Mouse (Mus musculus) cerebellum, postnatal 4 days (tissue): Measurements from ENCODE around the gene Gm20431.
A peak's percentile ranks its signal among the peaks of the same experiment; 100 is the strongest.
"Not testable (repeated sequence)": the region's sequence is repeated elsewhere in the genome, so short reads cannot be mapped to it uniquely, and the experiment has no call there.

Experiments used
- DNase-seq, 2 experiments: peaks; one replicate each; pipeline ENCODE4 v3.0.0; 2022; ENCODE audit warnings: low spot score in 2 of 2, mixed read lengths in 1 of 2

Gene Gm20431

DNA sequence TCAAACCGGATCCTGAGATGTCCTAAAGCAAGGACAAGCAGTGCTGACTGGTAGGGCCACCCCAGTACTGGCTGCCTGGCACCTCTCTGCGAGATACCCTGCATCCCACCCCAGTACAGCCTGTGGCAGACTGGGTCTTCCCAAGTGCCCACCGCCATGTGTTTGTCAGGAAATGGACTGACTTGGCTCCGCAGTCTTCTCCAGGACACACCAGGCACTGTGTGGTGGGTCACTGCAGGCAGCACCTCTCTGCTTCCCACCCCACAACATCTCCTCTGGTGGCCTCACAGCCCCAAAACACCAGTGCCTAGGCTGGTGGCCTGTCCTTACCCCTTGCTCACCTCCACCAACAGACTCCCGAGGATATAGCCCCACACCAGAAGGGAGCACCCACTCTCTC, 30.9 kb downstream of the Gm20431 start:
- no peak for DNase-seq

DNA sequence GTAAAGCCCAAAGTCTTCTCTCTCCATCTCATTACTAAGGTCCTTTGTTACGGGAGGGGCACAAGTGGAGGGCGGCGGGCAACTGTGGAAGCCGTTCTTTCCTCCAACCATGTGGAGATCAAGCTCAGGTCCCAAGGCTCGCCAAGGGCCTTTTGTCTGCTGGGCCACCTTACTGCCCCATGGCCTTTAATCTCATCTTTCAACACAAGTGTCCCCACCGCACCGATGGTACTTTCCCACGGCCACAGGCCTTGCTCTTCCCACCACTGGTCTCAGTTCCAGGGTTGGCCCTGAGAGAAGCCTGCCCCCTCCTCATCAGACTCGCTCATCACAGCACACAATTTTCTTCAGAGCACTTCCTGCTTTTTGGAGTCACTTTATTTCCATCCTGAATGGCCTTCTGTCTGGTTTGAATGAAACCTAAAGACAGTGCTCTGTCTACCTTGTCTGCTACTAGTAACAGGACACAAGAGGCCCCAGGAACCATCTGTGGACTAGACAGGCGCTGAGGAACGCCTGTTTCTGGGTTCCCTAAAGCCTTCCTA, 31.6 kb downstream of the Gm20431 start:
- no peak for DNase-seq

DNA sequence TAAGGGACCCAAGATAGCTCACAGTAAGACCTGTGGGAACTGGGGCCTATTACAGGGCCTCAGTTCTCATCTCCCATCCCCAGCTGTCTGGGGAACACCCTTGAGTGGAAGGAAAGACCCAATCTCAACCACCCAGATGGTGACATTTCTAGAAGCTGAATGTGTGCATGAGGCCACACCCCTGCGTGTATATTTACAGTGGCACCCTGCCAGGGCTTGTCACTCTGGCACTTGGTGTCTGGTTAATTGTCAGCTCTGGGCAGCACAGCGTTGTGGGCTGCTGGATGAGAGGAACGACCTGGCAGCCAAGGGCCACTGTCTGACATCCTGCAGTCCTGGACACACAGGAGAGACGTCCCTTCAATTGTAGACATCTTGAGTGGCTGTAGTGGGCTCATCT, 32.4 kb downstream of the Gm20431 start:
- no peak for DNase-seq

DNA sequence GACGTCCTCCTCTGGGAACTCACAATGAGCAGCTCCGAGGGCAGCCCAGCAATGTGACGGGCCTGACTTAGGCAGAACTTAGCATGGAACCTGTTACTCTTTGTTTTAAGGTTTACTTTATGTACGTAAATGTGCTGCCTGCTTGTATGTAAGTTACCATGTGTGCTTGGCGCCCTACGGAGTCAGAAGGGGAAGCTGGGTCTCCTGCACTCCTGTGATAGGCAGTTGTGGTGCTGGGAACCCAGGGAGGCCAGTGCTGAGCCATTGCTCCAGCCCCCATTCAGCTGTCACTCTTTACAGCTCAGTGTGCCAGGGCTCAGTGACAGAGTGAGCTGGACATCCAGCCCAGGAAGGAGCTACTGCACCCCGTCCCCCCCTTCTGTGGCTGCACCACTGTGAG, 34.3 kb downstream of the Gm20431 start:
- no peak for DNase-seq

DNA sequence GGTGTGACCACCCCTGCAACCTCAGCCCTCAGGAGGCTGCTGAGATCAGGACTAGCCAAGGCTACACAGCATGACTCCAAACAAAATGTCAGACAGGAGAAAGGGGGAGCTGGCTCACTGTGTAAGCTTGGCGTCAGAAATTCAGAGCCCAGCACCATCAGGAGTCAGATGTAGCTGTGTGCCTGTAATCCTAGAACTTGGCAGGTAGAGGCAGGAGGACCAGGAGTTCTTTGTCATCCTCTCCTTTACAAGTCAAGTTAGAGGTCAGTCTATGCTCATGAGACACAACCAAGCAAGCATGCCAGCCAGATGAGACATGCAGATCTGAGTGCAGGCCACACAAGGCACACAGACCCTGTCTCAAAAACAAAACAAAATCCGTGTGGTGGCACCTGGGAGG, 35.6 kb downstream of the Gm20431 start:
- no peak for DNase-seq

DNA sequence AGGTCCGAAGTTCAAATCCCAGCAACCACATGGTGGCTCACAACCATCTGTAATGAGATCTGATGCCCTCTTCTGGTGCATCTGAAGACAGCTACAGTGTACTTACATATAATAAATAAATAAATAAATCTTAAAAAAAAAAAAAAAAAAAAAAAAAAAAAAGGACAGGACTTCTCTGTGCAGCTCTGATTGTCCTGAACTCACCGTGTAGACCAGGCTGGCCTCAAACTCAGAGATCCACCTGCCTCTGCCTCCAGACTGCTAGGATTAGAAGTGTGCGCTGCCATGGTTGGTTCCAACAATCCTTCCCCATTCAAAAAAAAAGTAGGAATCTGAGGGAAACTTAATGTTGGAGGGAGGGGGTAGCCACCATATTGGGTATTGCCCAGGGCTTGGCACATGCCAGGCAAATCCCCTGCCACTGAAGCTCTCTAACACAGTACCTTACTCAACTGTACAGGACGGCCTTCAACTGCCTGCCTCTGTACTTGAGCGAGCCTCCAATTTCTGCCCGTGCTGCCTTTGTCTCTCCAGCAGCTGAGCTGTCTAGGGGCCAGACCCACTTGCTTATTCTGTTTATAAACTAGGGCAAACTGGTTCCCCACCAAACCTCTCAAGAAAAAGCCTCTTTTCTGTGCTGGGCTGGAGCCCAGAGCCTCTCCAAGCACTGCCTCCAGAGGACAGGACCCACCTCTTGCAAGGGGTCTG, 36.8 kb downstream of the Gm20431 start:
- DNase-seq, result no peak

DNA sequence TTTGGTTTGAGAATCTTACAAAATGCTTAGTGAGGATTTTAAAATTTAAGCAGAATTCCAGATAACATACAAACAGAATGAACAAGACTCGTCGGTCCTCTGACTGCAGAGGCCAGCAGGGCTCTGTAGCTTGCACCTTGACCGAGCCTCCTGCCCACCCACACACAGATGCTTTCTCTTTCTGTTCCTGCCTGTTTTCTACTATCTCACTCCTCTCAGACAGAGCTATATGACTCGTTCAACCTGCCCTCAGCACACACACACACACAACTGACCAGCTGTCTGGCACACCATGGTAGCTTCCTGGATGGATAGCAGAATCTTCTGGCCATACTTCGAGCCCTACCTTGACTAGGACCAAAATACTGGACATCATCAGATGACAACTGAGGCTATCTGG, 38.3 kb downstream of the Gm20431 start:
- no peak for DNase-seq

DNA sequence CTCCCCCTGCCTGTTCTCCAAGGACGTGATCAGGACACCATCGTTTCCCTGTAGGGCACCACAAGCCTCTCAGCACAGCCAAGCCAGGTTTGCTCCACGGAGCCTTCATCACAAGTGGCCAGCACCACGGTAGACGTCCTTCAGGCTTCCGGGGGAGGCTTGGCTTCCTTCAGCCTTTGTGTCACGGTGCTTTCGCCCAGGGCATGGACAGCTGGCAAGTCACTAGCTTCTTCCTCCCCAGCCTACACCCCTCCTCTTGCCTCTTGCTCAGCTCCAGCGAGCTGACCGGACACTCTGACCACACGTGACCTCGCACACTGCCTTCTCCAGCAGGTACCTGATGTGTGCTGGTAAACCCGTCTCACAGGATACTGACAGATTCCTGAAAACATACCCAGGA, 38.9 kb downstream of the Gm20431 start:
- no peak for DNase-seq

DNA sequence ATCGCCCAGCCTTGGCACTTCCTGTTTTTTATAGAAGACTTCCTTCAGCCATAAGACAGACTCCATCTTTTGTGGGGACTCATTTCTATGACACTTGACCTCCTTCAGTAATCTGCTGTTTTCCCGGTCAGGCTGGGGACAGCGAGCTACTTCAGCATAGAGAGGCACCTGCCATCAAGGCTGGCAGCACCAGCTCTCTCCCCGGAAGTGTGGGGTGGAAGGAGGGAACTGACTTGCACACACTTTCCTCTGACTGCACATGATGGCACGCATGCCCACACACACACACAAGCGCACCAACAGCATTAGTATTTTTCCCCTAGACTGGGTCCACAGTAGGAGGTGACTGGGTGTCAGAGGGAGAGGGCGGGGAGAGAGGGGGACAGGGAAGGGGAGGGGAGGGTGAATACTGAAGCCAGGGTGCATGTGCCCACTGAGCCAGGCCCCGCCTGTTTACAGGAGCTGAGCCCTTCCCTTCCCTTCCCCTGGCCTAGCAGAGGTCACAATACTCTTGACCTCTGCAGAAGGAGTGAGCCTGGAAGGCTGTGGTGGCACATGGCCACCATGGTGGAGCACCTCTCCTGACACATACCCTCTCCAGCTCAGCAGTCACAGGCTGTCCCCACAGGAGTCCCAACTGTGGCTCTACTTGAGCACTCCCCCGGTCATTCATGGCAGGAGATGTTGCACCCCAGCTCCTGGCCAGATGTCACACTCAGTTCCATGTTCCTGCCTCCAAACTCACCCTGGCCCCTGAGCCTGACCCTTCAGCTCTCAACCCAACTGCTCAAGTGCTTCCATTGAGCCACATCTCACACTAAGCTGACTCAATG, 39.8 kb downstream of the Gm20431 start:
- DNase-seq, result no peak

DNA sequence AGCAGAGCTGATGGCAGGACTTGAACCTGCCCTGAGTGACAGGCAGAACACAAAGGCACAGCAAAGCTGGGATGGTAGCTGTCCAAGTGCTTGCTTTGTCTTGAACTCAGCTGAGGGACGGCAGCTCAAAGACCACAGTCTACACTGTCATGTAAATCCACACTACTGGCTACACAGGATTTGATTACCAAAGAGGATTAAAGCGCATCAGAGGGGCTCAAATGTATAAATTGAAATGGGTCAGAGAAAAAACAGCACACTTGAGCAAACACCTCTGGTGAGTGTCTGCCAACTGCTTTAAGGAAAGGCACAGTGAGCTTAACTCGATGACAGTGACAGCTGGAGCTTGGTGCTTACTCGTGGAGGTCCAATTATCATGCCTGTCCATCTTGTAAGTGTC, 43.8 kb downstream of the Gm20431 start:
- DNase-seq, result no peak

DNA sequence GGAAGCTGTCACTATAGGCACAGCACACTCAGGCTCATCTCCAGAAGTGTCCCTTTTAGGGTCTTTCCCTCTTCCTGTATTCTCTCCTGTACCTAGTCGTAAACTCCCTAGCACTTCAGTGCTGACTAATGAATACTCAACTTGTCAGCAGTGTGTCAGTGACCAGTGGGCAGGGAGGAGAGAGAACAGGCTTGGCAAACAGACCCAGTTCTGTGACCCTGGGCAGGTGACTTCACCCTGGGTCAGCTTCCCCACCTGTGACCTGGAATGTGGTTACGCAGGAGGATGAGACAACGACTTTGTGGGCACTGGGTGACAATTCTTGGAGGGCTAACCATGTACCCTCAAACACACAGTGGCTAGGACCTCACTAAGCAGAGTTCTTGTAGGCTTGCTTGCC, 44.3 kb downstream of the Gm20431 start:
- DNase-seq, result no peak

DNA sequence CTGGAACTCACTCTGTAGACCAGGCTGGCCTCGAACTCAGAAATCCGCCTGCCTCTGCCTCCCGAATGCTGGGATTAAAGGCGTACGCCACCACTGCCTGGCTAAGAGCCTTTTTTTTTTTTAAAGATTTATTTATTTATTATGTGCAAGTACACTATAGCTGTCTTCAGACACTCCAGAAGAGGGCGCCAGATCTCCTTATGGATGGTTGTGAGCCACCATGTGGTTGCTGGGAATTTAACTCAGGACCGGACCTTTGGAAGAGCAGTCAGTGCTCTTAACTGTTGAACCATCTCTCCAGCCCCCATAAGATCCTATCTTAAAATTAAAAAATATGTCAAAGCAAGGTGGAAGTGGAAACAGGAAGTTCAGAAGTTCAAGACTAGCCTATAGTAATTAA, 48.0 kb downstream of the Gm20431 start:
- not testable (repeated sequence) for DNase-seq

DNA sequence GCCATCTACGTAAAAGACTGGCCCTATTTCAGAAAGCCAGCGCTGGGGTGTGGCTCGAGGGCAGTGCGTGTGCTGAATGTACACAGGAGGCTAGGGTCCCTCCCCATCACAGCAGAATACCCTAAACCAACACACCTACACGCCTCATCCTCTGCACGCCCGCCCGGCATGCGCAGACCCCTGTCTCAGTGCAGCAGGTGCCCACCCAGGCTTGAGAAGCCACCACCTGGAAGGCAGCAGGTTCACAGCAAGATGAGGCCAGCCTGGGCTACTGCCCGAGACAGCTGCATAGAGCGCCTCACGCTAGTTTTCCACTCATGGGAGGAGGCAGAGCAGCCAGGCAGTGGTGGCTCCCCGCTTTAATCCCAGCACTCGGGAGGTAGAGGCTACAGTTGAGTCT, 49.2 kb downstream of the Gm20431 start:
- no peak for DNase-seq

DNA sequence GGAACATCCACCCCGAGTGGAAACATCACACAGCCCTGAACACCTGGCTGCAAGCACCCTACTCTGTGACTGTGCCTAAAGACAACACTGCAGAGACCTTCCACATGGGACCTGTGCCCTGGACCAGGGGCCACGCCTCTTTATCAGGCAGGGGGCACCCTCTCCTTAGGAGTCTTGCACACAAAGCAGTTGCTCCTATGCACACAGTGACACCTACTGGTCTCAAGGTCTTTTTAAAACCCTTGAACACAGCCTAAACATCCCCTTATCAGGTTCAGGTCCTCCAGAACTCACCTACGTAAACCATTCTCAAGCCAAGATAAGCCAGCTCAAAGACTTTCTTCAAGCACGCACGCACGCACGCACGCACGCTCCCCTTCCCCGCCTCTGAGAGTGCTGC, 50.0 kb downstream of the Gm20431 start:
- no peak for DNase-seq

DNA sequence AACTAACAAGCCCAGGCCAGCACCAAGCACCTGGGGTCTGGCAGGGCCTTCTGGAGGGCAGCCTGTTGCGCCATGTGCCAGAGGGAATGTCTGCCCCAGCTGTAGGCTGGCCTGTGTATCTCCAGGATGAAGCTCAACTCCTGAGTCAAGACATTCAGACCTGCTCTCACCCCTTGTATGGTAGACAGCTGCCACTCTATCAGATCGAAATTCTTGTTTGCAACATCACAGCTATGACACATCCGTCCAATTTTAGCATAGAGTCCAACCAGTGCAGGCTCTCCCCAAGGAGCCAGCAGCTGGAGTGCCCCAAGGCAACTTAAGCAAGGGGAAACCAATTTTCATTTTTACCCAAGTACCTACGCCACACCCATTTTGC, 54.6 kb downstream of the Gm20431 start:
- no peak for DNase-seq

DNA sequence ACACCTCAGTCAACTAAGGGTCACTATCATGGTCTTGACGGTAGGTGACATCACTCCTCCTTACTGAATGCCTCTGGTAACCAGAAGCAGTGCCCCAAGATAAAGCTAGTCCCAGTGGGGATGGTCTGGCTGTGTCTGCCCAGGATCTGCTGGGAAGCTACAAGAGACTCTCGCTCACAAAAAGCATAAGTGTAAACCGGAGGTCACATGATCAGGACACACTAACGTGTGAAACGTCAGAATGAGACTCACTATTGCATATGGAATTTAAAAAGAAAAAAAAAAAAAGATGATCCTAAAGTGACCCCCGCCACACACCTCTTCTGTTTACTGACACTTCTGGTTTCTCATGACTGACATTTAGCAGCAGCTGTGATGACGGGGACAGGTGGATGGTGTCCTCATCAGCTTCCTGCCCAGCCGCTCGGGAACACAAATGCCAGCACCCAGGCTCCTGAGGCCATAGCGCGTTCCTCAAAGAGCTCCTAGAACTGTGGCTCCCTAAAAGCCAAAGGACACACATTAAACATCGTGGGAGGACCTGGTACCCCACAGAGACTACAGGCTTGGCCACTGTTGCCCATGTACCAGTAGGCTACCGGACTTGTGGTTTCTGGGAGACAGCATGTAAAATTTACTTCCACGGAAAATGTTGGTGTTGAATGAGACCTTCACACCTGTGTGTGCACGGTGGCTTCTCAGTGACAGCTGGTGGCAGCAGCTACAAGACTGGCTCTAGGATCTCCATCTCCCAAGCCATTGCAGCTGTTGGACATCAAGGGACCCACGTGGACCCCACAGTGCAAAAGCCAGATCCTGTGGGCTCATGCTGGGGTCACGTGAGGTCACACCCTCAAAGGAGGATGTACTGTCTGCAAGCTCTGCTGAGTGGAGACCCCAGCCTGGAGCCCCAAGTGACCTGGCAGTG, 55.2 kb downstream of the Gm20431 start:
- no peak for DNase-seq

DNA sequence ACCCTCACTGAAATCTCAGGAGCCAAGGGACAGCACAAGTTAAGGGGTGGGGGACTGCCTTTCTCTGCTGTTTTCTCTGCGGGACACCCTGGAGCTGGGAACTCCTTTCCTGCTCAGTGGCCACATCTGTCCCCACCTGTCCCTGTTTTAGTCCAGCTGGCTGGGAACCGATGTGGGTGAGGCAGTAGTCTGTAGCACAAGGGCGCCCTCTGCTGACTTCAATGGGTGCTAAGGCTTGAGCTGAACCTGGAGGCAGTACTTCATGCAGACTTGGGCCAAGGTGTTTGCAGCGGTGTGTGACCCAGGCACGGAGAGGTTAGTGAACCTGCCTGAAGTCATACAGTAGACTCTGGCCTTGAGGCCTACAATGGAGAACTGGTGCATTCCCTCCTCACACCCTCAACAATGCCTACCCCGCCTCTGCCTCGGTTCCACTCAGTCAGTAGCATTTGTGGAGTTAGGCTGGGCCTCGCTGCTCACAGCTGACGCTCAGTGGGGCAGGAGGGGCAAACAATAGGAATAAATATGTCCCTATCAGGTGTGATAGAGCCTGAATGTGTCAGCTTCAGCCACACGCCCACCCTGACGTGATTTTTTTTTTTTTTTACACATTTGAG, 56.0 kb downstream of the Gm20431 start:
- peak; percentile 82 to 89 for DNase-seq

DNA sequence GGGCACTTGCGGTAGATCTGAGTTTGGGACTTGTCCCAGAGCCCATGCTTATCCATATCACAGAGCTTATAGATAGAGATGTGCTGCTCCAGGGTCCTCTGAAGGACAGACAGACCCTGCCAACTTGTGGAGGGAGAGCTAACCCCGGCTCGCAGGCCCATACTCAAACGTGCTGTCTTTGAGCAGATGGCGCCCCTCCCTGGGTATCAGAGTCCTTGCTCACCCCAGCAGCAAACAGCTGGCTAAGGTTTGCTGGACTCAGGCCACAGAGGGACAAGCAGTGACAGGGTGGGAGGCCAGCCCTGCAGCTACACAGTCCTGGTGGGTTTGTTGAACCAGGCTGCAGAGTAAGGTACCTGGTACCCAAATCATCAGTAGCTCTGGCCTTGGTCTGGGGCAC, 58.3 kb downstream of the Gm20431 start:
- DNase-seq, result no peak

DNA sequence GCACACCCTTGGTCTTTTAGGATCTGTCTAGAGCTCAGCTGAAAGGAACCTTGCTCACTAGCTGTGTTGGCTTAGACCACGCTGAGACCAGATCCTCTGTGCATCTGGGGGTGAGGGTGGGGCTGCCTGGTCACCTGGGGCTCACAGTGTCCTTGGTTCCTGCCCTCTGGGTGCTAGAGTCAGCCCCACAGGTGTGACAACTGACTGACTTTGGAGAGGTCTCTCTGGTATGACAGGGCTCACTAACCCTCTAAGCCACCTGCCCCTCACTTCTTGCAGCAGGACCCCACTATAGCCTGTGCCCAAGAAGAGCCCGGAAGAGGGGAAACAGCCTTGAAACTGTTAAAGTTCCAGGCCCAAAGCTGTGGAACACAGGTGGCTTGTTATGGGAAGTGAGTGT, 58.9 kb downstream of the Gm20431 start:
- no peak for DNase-seq

DNA sequence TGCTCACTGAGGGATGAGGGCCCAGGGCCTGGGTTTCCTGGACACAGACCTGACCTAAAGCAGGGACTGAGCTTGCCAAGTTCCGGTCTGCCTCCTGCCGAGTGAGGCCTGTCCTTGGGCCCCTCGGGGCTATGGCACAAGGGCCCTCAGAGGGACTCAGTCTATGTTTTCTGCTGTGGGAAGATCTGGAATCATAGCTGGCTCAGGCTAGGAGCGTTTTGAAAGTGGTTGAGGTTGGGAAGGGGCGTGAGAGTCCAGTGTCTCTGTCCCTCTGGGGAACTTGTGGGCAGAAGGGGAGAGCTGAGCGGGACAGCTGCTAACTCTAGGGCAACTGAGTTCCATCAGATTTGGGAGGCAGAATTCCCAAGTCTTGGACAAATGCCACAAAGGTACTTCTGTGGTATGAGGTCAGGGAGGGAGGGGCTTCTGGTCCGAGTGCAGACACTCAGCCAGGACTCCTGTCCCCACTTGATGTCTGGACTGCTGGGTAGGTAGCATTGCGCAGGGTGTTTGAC, 60.8 kb downstream of the Gm20431 start:
- no peak for DNase-seq

DNA sequence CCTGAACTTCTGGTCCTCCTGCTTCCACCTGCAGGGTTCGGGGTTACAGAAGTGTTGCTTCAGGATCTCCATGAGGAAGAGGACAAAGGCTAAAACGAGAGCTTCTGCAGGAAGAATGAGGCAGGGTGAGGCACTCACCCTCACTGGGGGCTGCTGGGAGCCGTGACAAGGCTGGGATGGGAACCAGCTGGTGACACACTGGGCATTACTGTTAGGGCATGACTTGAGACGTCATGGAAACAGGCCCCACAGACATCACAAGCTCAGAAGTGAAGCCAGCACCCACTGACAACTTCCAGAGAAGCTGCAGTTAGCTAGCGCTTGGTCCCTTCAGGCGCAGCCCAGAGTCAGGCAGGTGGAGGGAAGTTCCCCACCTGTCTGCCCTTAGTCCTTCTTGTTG, 61.4 kb downstream of the Gm20431 start:
- no peak for DNase-seq
